Mouse (Mus musculus) left cerebral cortex, adult 2 months (tissue): ENCODE measurements around the gene Rad51. TPM values are rescaled to one million over a fixed set of nuclear protein-coding genes. Genes with fewer than 3 reads are reported as not detected.
A peak's percentile ranks its signal among the peaks of the same experiment; 100 is the strongest.

ENCODE experiments used
- DNase-seq, 2 experiments: peaks; one replicate each; pipeline ENCODE4 v3.0.0; 2021 to 2022; ENCODE audit warnings: low spot score in 2 of 2, mixed read lengths in 1 of 2; ENCODE audit errors: extremely low spot score in 1 of 2
- H3K27ac ChIP-seq: fragments of 200-600 bp; 2 replicates; pipeline ENCODE4 v1.8.1; 2022
- H3K4me3 ChIP-seq: fragments of 200-600 bp; 2 replicates; pipeline ENCODE4 v1.8.1; 2022
- CTCF ChIP-seq: fragments of 200-600 bp; IDR thresholded peaks from 2 replicates; pipeline ENCODE4 v1.8.1; 2022; ENCODE audit warnings: antibody characterized with exemption, mild to moderate bottlenecking, moderate library complexity
- intact Hi-C: fragments of 180-260 bp; cut with DNase I; formaldehyde crosslinking; loops from one replicate; pipeline ENCODE4 v1.15.1; 2025
- long read RNA-seq, 2 experiments: library from polyadenylated mRNA; stranded (forward); transcript quantifications; one replicate each; pipeline ENCODE4 v2.0.0; 2021; ENCODE audit warnings: borderline mapping rate in 2 of 2
- total RNA-seq, 2 experiments: library from RNA; stranded (reverse); gene quantifications; 2 replicates each; pipeline ENCODE4 v1.2.3; 2021

Gene Rad51
- total RNA-seq: under 1 TPM; 0.82 to 0.97 TPM
- long read RNA-seq, experiment 1, partial matches to known transcripts: 0 of 2 reads
- long read RNA-seq, experiment 1, other reads (novel, unspliced or antisense): 0 of 2 reads
- long read RNA-seq, experiment 2, partial matches to known transcripts: 0 of 1 reads
- long read RNA-seq, experiment 2, other reads (novel, unspliced or antisense): 1 of 1 reads

DNA sequence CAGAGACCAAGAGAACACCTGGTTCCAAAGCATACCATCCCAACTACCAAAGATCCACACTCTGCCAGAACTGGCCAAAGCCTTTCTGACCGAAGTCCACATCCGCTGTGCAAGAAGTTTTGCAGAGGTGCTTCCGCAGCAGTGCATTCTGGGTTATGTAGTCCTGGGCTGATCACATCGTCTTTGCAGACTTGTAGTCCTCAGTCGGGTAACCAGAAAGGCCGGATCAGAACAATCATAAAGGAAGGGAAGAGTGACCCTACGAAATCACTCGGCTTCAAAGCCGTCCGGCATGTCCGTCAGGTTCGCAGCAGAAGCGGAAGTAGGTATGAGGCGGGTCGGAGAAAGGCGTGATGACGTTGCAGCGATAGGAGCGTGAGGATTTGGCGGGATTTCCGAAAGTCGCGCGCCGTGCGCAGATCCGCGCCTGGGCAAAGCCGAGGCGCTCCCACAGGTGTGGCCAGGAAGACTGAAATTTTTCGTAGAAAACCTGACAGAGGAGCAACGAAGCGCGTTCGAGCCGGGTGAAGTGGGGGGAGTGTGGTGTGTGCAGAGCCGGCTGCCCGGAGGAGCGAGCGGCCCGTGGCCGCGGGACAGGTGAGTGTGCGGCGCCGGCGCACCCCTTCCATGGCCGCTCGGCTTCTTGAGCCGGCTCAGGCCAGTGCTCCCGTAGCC is at the start of gene Rad51:
Rad51 (plus strand) TSS at position 356 of the 675 bp plus-strand sequence.
- H3K4me3 ChIP-seq: peak within 1 kb of the TSS; percentile 62
- intact Hi-C loops: loop anchor here (1.0 to 5.0 kb wide), 2 partner anchors 65 to 176 kb away; partner anchors contain the start of genes Knl1 and Vps18
- peak; percentile 80 to 81 for DNase-seq
- no peak; the same call in 1 of the 2 replicates for TF ChIP-seq CTCF
- peak within 1 kb of the TSS; percentile 89 for H3K27ac ChIP-seq

DNA sequence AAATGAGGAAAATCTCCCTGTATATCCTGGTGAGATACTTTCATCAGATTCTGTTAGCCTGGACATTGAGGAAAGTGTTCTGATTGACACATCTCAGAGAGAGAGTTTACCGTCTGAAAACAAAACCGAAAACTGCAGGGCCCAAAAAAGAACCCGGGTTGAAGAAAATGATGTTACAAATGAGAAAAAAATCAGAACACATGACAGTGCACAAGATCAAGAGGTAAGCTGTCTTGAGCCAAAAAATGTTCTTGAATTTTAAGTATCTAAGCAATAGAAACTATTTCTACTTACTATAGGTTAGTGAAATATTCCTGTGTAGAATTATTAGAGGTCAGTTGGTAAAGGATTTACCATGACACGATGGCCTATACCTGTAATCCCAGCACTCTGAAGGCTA is 40.2 kb upstream of the Rad51 start:
- intact Hi-C loops: no loop called here
- Histone ChIP-seq H3K27ac (no peak overlapping the region), H3K4me3 (no peak overlapping the region)
- no peak for DNase-seq
- no peak for TF ChIP-seq CTCF

DNA sequence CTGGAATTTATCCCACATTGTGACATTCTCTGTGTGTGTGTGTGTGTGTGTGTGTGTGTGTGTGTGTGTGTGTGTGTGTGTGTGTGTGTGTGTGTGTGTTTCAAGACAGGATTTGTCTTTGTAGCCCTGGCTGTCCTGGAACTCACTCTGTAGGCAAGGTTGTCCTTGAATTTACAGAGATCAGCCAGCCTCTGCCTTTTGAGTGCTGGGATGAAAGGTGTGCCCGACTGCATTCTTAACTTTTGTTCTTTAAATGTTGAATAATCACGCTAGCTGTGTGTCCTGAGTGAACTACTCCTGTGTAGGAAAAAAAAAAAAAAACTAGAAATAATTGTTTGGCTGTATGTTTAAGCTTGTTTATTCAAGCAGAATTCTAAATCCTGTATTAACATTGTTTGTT is 26.4 kb upstream of the Rad51 start:
- H3K27ac ChIP-seq: no peak overlapping the region
- no peak for DNase-seq
- intact Hi-C loops: no loop called here
- no peak overlapping the region for H3K4me3 ChIP-seq
- no peak for TF ChIP-seq CTCF

DNA sequence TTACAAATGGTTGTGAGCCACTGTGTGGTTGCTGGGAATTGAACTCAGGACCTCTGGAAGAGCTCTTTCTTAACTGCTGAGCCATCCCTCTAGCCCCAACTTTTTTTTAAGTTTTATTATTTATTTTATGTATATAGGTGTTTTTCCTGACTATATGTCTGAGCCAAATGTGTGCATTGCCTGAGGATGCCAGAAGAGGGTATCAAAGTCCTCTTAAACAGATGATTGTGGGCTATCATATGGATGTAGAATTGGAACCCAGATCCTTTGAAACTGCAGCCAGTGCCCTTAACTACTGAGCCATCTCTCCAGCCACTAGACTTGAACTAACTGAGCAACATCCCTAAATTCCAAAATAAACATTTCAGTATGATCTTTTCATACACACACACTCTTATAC is 11.0 kb upstream of the Rad51 start:
- TF ChIP-seq CTCF: peak; percentile 8
- Histone ChIP-seq H3K4me3 (no peak overlapping the region), H3K27ac (no peak overlapping the region)
- intact Hi-C loops: no loop called here
- no peak for DNase-seq

DNA sequence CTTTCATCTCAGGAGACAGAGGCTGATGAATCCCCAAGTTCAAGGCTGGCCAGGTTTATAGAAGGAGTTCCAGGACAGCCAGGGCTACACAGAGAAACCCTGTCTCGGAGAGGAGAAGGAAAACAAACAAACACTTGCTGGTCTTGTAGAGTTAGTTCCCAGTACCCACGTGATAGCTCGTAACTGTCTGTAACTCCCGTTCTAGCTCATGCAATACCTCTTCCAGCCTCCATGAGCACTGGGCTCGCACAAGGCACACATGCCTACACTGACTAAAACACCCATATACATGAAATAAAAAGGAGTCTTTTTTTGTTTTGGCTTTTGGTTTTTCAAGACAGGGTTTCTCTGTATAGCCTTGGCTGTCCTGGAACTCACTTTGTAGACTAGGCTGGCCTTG is 6.0 kb upstream of the Rad51 start:
- DNase-seq: no peak
- Histone ChIP-seq H3K4me3 (no peak overlapping the region), H3K27ac (no peak overlapping the region)
- intact Hi-C loops: no loop called here
- no peak; the same call in 1 of the 2 replicates for TF ChIP-seq CTCF

DNA sequence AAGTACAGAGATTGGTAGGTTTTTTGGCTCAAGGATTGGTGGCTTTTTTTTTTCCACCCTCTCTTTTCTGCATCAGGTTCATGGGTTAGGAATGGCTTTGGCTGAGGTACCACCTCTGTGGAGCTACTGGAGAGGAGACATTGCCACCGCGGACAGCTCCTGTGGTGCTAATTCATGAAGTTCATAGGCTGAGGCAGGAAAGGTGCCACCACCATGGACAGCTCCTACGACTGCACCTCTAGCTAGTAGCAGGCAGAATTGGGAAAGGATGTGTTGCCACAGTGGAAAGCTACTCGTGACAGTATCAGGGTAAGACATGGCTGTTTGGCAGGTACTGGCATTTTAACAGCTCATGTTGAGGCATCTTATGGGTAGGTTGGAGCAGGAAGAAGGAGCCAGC is 4.0 kb upstream of the Rad51 start:
- intact Hi-C loops: no loop called here
- Histone ChIP-seq H3K27ac (no peak overlapping the region), H3K4me3 (no peak overlapping the region)
- no peak for DNase-seq
- TF ChIP-seq CTCF: no peak

DNA sequence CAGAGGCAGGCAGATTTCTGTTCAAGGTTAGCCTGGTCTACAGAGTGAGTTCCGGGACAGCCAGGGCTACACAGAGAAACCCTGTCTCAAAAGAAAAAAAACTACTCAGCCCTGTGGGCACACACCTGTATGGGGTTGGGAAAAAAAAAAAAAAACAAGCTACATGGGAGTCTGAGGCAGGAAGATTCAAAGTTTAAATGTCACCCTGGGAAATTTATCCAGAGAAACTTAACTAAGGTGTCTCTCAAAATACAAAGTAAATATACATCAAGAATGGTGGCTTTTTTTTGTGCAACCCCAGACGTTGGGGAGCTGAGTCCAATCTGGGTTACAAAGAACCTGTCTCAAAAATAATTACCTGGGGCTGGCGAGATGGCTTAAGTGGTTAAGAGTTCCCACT is 1.5 kb upstream of the Rad51 start:
- no peak for DNase-seq
- intact Hi-C loops: loop anchor here (5.0 kb wide), 1 partner anchor 64 kb away; the partner anchor contains the start of gene Knl1
- Histone ChIP-seq H3K27ac (no peak overlapping the region), H3K4me3 (no peak overlapping the region)
- no peak for TF ChIP-seq CTCF

DNA sequence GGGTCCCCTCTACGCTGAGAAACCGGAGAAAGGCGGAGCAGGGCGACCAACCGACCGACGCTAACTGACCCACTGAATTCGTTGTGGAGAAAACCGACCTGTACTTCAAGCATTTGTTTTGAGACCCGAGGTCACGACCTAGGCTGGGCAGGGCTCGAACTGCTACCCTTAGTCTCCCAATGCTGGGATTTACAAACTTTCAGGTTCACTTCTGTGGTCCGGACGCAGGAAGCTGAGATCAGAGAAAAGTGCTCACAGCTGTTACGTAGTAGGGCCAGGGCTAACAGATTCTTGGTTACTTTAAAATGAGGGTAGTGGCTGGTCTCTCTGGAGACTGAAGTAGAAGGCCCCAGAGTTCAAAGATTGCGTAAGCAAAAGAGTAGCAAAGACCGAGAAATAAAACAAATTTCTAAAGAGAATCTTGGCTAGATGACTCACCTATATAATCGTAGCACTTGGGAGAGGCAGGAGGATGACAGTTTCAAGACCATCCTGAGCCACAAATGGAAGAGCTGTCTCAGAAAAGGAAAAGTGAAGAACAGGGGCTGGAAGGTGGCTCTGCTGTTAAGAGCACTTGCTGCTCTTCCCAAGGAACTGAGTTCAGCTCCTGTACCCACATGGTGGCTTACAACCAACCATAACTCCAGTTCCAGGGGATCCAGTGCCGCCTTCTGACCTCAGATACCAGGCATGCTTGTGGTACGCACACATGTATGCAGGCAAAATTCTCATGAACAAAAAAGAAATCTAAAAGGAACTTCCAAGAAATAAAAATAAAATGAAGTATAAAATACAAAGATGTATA is 730 bp downstream of the Rad51 start:
- no peak overlapping the region for H3K27ac ChIP-seq
- peak overlapping the region; percentile 62 for H3K4me3 ChIP-seq
- no peak for DNase-seq
- no peak for TF ChIP-seq CTCF
- intact Hi-C loops: loop anchor here (5.0 kb wide), 1 partner anchor 66 kb away; the partner anchor contains the start of gene Knl1

DNA sequence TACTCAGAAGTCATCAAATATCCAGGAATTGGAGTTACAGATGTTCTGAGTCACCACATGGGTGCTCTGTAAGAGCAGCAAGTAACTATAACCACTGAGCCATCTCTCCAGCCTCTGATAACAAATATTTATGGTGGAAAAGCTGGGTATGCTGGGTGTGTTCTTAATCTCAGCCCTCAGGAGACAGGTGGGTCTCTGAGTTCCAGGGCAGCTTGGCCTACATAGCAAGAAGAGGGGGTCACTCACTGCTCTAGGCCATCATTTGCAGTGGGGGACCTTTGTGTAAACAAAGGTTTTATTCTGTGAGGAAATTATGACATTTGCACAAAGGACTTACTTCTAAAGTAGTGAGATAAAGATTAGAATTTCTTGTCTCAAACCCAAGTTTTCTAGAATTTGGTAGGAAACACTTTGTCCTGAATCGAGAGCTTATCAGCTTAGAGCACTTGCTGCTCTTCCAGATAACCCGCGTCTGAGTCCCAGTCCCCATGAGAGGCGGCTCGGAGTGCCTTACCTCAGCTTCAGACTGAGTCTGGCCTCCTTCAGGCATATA is 23.8 kb downstream of the Rad51 start:
- Histone ChIP-seq H3K27ac (no peak overlapping the region), H3K4me3 (no peak overlapping the region)
- DNase-seq: no peak
- TF ChIP-seq CTCF: no peak
- intact Hi-C loops: no loop called here

DNA sequence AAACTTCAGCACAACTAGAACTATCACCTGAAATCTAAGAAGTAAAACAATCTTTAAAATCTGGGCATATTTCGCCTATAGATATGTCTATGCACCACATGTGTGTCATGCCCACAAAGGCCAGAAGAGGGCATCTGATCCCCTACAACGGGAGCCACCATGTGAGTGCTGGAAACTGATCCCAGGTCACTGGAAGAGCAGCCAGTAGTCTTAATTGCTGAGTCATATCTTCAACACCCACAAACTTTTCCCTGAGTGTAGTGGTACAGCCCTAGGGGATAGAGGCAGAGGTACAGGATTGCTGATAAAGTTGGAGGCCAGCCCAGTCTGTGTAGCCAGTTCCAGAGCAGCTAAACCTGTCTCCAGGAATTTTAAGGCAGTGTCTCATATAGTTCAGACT is 32.6 kb downstream of the Rad51 start:
- Histone ChIP-seq H3K4me3 (no peak overlapping the region), H3K27ac (no peak overlapping the region)
- DNase-seq: no peak
- TF ChIP-seq CTCF: no peak; the same call in 1 of the 2 replicates
- intact Hi-C loops: no loop called here

DNA sequence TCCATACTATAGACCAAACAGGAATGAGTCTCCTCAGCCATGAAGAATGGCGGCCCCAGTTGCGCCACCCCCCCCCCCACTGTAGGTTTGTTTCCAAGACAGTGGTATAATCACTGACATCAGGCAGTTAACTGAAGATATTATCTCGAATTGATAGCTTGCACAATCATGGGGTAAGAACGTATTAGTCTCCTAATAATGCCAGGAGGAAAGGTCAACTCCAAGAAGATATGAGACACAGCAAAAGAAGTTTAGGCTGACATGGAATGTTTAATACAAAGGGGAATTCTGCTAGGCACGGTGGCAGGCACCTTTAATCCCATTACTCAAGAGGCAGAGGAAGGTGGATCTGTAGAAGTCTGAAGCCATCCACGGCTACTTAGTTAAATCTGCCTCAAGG is 33.8 kb downstream of the Rad51 start:
- no peak for TF ChIP-seq CTCF

More for the DNA sequence above, 33.8 kb downstream of the Rad51 start:
- H3K4me3 ChIP-seq: no peak overlapping the region
- intact Hi-C loops: no loop called here
- H3K27ac ChIP-seq: no peak overlapping the region
- DNase-seq: no peak
